Mouse (Mus musculus): ENCODE data around the gene Tapbp. TPM values are rescaled to one million over a fixed set of nuclear protein-coding genes. Genes with fewer than 3 reads are reported as not detected.
A peak's percentile ranks its signal among the peaks of the same experiment; 100 is the strongest.
"Not testable (repeated sequence)": the region's sequence is repeated elsewhere in the genome, so short reads cannot be mapped to it uniquely, and the experiment has no call there.

Tapbp gene
- 42.1 and 46.3 TPM in 2 replicates for polyA plus RNA-seq (2015; fragmentation: Nextera tagmentation; extraction: Ambion mirVana)

GRCm38 (mm10) chr17:33915671-33916250 is at the start of gene Tapbp, which contains the start of gene Zbtb22:
Tapbp (plus strand) TSS chr17:33915899.
Zbtb22 (plus strand) TSS chr17:33915904.
- under 1% methylated on average over 29 of the region's 34 CpGs for WGBS
- Histone ChIP-seq H3K27ac (peak within 1 kb of the TSS; percentile 88), H3K36me3 (peaks cover 48% of the 10 kb centered on the region), H3K4me3 (peak within 1 kb of the TSS; percentile 53), H3K27me3 (no peaks in the 10 kb centered on the region), H3K4me2 (peak within 1 kb of the TSS; percentile 67), H3K4me1 (peaks cover 71% of the 10 kb centered on the region), H3K9ac (peak within 1 kb of the TSS; percentile 33; the same call in 1 of the 2 replicates), H3K9me3 (no peaks in the 10 kb centered on the region)
- ATAC-seq (ENCODE audit: insufficient number of reproducible peaks, low FRiP score, low TSS enrichment, low read depth): peak; percentile 93

GRCm38 (mm10) chr17:33873537-33873936 is 42.2 kb upstream of the Tapbp start, which contains the start of gene Gm7029:
Gm7029 (plus strand) TSS chr17:33873837.
- H3K9ac ChIP-seq; H3K4me2 ChIP-seq; H3K4me3 ChIP-seq; H3K4me1 ChIP-seq; H3K27me3 ChIP-seq; H3K9me3 ChIP-seq; ATAC-seq (ENCODE audit: insufficient number of reproducible peaks, low FRiP score, low TSS enrichment, low read depth); H3K27ac ChIP-seq: not testable (repeated sequence)
- H3K36me3 ChIP-seq: peaks cover 20% of the 10 kb centered on the region
- 83% methylated on average over 7 of the region's 12 CpGs for WGBS

GRCm38 (mm10) chr17:33874411-33874810 is 41.3 kb upstream of the Tapbp start:
- no peaks in the 10 kb centered on the region for H3K9me3 ChIP-seq
- H3K4me2 ChIP-seq: no peak overlapping the region
- no peak for ATAC-seq (ENCODE audit: insufficient number of reproducible peaks, low FRiP score, low TSS enrichment, low read depth)
- no peak overlapping the region for H3K9ac ChIP-seq
- no peaks in the 10 kb centered on the region for H3K27me3 ChIP-seq
- H3K36me3 ChIP-seq: peaks cover 24% of the 10 kb centered on the region
- 87% methylated on average over 10 of the region's 11 CpGs for WGBS
- no peak overlapping the region for H3K4me3 ChIP-seq
- no peaks in the 10 kb centered on the region for H3K4me1 ChIP-seq
- no peak overlapping the region for H3K27ac ChIP-seq

DNA sequence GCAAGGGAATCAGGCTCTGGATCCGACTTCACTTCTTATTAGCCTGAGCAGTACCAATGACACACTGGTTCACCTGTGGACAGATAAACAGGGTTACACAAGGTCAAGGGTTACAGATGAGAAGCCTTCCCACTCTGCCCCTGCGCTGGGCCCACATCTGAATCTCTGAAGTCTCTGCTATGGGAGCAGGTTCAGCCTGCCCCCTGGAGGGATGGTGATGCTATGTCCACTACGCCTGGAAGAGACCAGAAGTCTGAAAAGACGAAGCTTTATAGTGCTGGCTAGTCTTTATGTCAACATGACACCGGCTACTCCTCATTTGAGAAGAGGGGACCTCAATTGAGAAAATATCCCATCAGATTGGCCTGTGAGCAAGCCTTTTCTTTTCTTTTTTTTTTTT is 39.9 kb upstream of the Tapbp start:
- ATAC-seq (ENCODE audit: insufficient number of reproducible peaks, low FRiP score, low TSS enrichment, low read depth); H3K4me1 ChIP-seq; H3K9me3 ChIP-seq; H3K27ac ChIP-seq; H3K4me3 ChIP-seq; H3K27me3 ChIP-seq; H3K4me2 ChIP-seq; H3K9ac ChIP-seq: not testable (repeated sequence)
- H3K36me3 ChIP-seq: peaks cover 27% of the 10 kb centered on the region
- 81% methylated on average over 5 of the region's 5 CpGs for WGBS

DNA sequence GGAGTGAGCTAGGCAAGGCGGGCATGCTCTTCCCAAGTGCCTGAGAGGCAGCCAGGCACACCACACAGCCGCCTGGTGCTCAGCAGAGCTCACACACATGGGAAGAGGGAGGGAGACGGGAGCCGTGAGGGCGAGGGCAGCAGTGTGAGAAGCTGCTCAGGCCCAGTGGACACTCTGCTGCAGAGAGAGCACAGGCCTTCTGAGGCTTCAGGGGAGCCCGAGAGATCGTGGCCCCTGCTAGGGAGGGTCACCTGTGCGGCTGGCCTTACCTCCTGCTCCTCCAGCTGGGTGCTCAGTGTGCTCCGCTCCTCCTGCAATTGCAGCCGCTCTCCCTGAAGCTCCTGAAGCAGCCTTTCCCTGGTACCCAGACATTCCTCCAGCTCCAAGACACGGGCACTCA is 31.4 kb upstream of the Tapbp start:
- H3K27ac ChIP-seq; H3K9me3 ChIP-seq; H3K27me3 ChIP-seq; H3K4me3 ChIP-seq; H3K9ac ChIP-seq; H3K4me2 ChIP-seq; H3K4me1 ChIP-seq; ATAC-seq (ENCODE audit: insufficient number of reproducible peaks, low FRiP score, low TSS enrichment, low read depth): not testable (repeated sequence)
- WGBS: 89% methylated on average over 9 of the region's 11 CpGs
- H3K36me3 ChIP-seq: peaks cover 34% of the 10 kb centered on the region

- H3K9me3 ChIP-seq; H3K4me2 ChIP-seq; ATAC-seq (ENCODE audit: insufficient number of reproducible peaks, low FRiP score, low TSS enrichment, low read depth); H3K27ac ChIP-seq; H3K4me1 ChIP-seq; H3K27me3 ChIP-seq; H3K4me3 ChIP-seq; H3K9ac ChIP-seq: not testable (repeated sequence)
- peaks cover 17% of the 10 kb centered on the region for H3K36me3 ChIP-seq
- WGBS: 53% methylated on average over 2 of the region's 2 CpGs
These were observed 27.9 kb upstream of the Tapbp start for GRCm38 (mm10) chr17:33887802-33888201.

DNA sequence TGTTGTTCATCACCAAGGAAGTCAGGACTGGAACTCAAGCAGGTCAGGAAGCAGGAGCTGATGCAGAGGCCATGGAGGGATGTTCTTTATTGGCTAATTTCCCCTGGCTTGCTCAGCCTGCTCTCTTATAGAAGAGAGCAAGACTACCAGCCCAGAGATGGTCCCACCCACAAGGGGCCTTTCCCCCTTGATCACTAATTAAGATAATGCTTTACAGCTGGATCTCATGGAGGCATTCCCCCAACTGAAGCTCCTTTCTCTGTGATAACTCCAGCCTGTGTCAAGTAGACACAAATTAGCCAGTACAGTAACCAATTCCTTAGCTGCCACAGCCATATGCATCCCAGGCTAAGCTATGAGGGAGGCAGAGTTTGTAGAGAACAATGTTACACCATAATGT is 27.5 kb upstream of the Tapbp start:
- H3K4me1 ChIP-seq; H3K27me3 ChIP-seq; H3K27ac ChIP-seq; ATAC-seq (ENCODE audit: insufficient number of reproducible peaks, low FRiP score, low TSS enrichment, low read depth); H3K9me3 ChIP-seq; H3K4me3 ChIP-seq; H3K4me2 ChIP-seq; H3K9ac ChIP-seq: not testable (repeated sequence)
- H3K36me3 ChIP-seq: peaks cover 16% of the 10 kb centered on the region; the same call in 1 of the 2 replicates

DNA sequence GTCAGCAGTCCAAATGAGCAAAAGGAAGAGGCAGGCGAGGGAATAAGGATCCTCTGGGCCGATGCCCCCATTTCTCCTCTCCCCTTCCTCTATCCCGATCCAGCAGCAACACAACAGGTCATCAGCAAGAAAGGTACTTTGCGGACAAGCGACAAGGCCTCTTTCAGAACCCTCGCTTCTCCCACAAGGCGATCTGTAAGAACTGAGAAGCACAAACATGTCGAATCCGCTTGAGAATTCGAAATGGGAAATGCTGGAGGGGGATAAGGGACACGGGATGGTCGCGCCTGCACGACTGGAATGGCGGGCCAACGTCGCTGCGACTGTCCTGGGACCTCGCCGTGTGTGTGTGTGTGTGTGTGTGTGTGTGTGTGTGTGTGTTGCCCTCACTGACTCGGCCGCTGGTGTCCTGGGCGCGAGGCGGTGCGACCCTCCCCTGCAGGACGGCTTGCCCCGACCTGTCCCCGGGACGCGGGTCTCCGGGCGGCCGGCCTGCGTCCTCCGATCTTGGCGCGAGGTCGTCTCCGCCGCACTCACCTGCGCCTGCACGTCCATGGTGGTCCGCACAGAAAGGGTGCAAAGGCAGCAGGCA is 25.7 kb upstream of the Tapbp start:
- ATAC-seq (ENCODE audit: insufficient number of reproducible peaks, low FRiP score, low TSS enrichment, low read depth); H3K4me1 ChIP-seq; H3K27me3 ChIP-seq; H3K9me3 ChIP-seq: not testable (repeated sequence)
- H3K4me3 ChIP-seq: peak overlapping the region; percentile 63
- 0% methylated on average over 44 of the region's 44 CpGs for WGBS
- peaks cover 11% of the 10 kb centered on the region; the same call in 1 of the 2 replicates for H3K36me3 ChIP-seq
- peak overlapping the region; percentile 30; the same call in 1 of the 2 replicates for H3K27ac ChIP-seq
- H3K4me2 ChIP-seq: peak overlapping the region; percentile 72
- peak overlapping the region; percentile 45 for H3K9ac ChIP-seq

- Histone ChIP-seq H3K27ac (peak within 1 kb of the TSS; percentile 30; the same call in 1 of the 2 replicates), H3K27me3 (no peaks in the 10 kb centered on the region), H3K9me3 (no peaks in the 10 kb centered on the region), H3K9ac (peak within 1 kb of the TSS; percentile 45), H3K4me2 (peak within 1 kb of the TSS; percentile 72), H3K36me3 (peaks cover 8% of the 10 kb centered on the region; the same call in 1 of the 2 replicates), H3K4me1 (peaks cover 8% of the 10 kb centered on the region; the same call in 1 of the 2 replicates), H3K4me3 (peak within 1 kb of the TSS; percentile 63)
- ATAC-seq (ENCODE audit: insufficient number of reproducible peaks, low FRiP score, low TSS enrichment, low read depth): peak; percentile 99
- WGBS: under 1% methylated on average over 49 of the region's 49 CpGs
These were observed 25.1 kb upstream of the Tapbp start, which contains the start of gene Kifc1 for GRCm38 (mm10) chr17:33890533-33891059. Kifc1 (minus strand) TSS chr17:33890661.

DNA sequence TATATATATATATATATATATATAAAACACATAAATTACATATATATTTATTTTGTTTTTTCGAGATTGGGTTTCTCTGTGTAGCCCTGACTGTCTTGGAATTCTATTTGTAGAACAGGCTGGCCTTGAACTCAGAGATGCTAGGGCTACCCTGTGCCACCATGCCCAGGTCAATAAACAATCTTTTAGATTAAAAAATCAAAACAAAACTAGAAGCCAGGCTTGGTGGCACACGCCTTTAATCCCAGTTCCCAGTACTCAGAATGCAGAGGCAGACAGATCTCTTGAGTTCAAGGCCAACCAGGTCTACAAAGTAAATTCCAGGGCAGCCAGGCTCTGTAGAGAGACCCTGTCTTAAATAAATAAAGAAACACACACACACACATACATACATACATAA is 24.3 kb upstream of the Tapbp start:
- ATAC-seq (ENCODE audit: insufficient number of reproducible peaks, low FRiP score, low TSS enrichment, low read depth): no peak
- Histone ChIP-seq H3K4me1 (peaks cover 8% of the 10 kb centered on the region; the same call in 1 of the 2 replicates), H3K9ac (no peak overlapping the region), H3K27ac (no peak overlapping the region), H3K27me3 (no peaks in the 10 kb centered on the region), H3K36me3 (no peaks in the 10 kb centered on the region), H3K4me3 (no peak overlapping the region), H3K9me3 (no peaks in the 10 kb centered on the region), H3K4me2 (no peak overlapping the region)
- 64% methylated on average over 2 of the region's 2 CpGs for WGBS

GRCm38 (mm10) chr17:33891892-33892291 is 23.8 kb upstream of the Tapbp start:
- WGBS: 68% methylated on average over 6 of the region's 6 CpGs
- ATAC-seq (ENCODE audit: insufficient number of reproducible peaks, low FRiP score, low TSS enrichment, low read depth): not testable (repeated sequence)

GRCm38 (mm10) chr17:33892429-33892828 is 23.3 kb upstream of the Tapbp start:
- Histone ChIP-seq H3K9ac (no peak overlapping the region), H3K9me3 (no peaks in the 10 kb centered on the region), H3K4me3 (no peak overlapping the region), H3K36me3 (no peaks in the 10 kb centered on the region), H3K27ac (no peak overlapping the region), H3K4me1 (peaks cover 8% of the 10 kb centered on the region; the same call in 1 of the 2 replicates), H3K4me2 (no peak overlapping the region), H3K27me3 (no peaks in the 10 kb centered on the region)
- no peak for ATAC-seq (ENCODE audit: insufficient number of reproducible peaks, low FRiP score, low TSS enrichment, low read depth)
- WGBS: 24% methylated on average over 7 of the region's 7 CpGs

More at GRCm38 (mm10) chr17:33891892-33892291, 23.8 kb upstream of the Tapbp start:
- H3K27me3 ChIP-seq, H3K9ac ChIP-seq, H3K4me2 ChIP-seq, H3K27ac ChIP-seq, H3K4me1 ChIP-seq, H3K36me3 ChIP-seq, H3K9me3 ChIP-seq, H3K4me3 ChIP-seq: not testable (repeated sequence)
